Mouse (Mus musculus) neural tube, embryonic 11.5 days (tissue): ENCODE measurements around the gene Guca2b. TPM values are rescaled to one million over a fixed set of nuclear protein-coding genes. Genes with fewer than 3 reads are reported as not detected.
A peak's percentile ranks its signal among the peaks of the same experiment; 100 is the strongest.

Source experiments
- ATAC-seq: fragments of 200-750 bp; cut with Nextera tagmentation; 2 replicates; pipeline ENCODE4 v1.8.0; 2017; ENCODE audit warnings: moderate number of reproducible peaks, mild to moderate bottlenecking, moderate TSS enrichment, moderate library complexity; ENCODE audit not compliant: insufficient read depth, low FRiP score, low TSS enrichment
- DNase-seq: peaks from one replicate; pipeline ENCODE4 v3.0.0-alpha.2; 2015; ENCODE audit warnings: low spot score
- H3K27ac ChIP-seq: fragments of 300-500 bp; sonication (generic); 2 replicates; pipeline ENCODE4 v1.5.1; 2014; ENCODE audit warnings: low read depth, mild to moderate bottlenecking, low read length
- H3K27me3 ChIP-seq: fragments of 300-500 bp; sonication (generic); 2 replicates; pipeline ENCODE4 v1.6.1; 2014; ENCODE audit warnings: mild to moderate bottlenecking, low read length, mixed read lengths; ENCODE audit not compliant: control insufficient read depth, insufficient read depth
- H3K36me3 ChIP-seq: fragments of 300-500 bp; sonication (generic); 2 replicates; pipeline ENCODE4 v1.6.1; 2014; ENCODE audit warnings: mild to moderate bottlenecking, low read length, moderate library complexity, mixed read lengths; ENCODE audit not compliant: control insufficient read depth, insufficient read depth
- H3K4me1 ChIP-seq: fragments of 300-500 bp; sonication (generic); 2 replicates; pipeline ENCODE4 v1.6.1; 2014; ENCODE audit warnings: low read length, mixed read lengths; ENCODE audit not compliant: control insufficient read depth, insufficient read depth
- H3K4me2 ChIP-seq: fragments of 300-500 bp; sonication (generic); 2 replicates; pipeline ENCODE4 v1.6.1; 2014; ENCODE audit warnings: low read depth, mild to moderate bottlenecking, moderate library complexity
- H3K4me3 ChIP-seq: fragments of 300-500 bp; sonication (generic); 2 replicates; pipeline ENCODE4 v1.5.1; 2014; ENCODE audit warnings: low read depth, low read length
- H3K9ac ChIP-seq: fragments of 300-500 bp; sonication (generic); 2 replicates; pipeline ENCODE4 v1.6.1; 2014; ENCODE audit warnings: mild to moderate bottlenecking, low read length
- H3K9me3 ChIP-seq: fragments of 300-500 bp; sonication (generic); 2 replicates; pipeline ENCODE4 v1.6.1; 2016; ENCODE audit warnings: low read length; ENCODE audit not compliant: control insufficient read depth
- WGBS: fragments of 180-500 bp; shearing (Covaris S2); extraction: QIAGEN DNeasy Blood & Tissue Kit; methylation state at CpG from one replicate; pipeline ENCODE4 v1.1.7; 2014; 5-methylcytosine and 5-hydroxymethylcytosine counted together
- polyA plus RNA-seq: library from polyadenylated mRNA; unstranded; fragments of >200 nt; fragmentation: Nextera tagmentation; extraction: Ambion mirVana; gene quantifications from 2 replicates; pipeline ENCODE4 v1.2.1, GENCODE M21; 2014

Guca2b gene
- polyA plus RNA-seq, 1 experiment from 2014 or later: not detected

DNA sequence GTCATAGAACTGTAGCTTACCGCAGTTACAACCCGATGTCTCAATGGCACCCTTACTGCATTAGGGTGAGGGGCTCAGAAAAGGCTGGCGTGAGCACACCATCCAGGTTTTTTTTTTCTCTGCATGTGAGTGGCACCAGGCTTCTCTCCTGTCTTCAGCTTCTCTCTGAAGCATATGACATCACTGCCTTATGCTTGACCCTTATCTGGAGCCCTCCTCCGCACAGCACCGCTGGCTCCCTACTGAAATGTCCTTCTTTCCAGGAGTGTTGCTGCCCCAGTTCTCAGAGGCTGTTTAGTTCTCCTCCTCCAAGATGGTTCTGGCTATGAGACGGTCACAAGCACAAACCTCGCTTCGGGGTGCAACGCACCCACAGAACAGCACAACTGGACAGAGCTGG, 12.4 kb upstream of the Guca2b start:
- ATAC-seq: no peak
- 91% methylated on average over 9 of the region's 9 CpGs for WGBS
- no peak overlapping the region for H3K27ac ChIP-seq
- DNase-seq: no peak
- H3K4me2 ChIP-seq: no peak overlapping the region
- H3K36me3 ChIP-seq: no peaks in the 10 kb centered on the region
- H3K27me3 ChIP-seq: no peaks in the 10 kb centered on the region
- no peak overlapping the region for H3K9ac ChIP-seq
- H3K4me1 ChIP-seq: no peaks in the 10 kb centered on the region
- no peak overlapping the region for H3K4me3 ChIP-seq
- no peaks in the 10 kb centered on the region for H3K9me3 ChIP-seq

DNA sequence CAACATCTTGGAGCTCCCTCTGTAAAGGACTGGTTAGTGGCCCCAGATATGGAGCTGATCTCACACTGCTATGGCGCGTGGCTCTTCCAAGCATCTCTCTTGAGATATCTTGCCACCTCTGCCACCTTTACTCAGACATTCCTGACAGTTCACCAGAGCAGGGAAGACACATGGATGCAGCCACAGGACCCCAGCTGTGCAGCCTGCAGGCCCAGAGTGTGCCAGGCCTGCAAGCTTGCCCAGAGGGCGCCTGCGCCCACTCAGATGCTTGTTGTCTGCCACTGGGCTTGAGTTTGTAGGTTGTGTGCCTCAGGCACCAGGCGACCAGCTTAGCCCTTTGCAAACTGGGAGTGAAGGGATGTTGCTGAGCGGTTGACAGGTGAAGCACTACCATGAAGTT, 12.0 kb upstream of the Guca2b start:
- Histone ChIP-seq H3K9ac (no peak overlapping the region), H3K27me3 (no peaks in the 10 kb centered on the region), H3K4me2 (no peak overlapping the region), H3K4me1 (no peaks in the 10 kb centered on the region), H3K9me3 (no peaks in the 10 kb centered on the region), H3K4me3 (no peak overlapping the region), H3K36me3 (no peaks in the 10 kb centered on the region), H3K27ac (no peak overlapping the region)
- no peak for ATAC-seq
- whole genome bisulfite sequencing: 91% methylated on average over 6 of the region's 6 CpGs
- DNase-seq: no peak

DNA sequence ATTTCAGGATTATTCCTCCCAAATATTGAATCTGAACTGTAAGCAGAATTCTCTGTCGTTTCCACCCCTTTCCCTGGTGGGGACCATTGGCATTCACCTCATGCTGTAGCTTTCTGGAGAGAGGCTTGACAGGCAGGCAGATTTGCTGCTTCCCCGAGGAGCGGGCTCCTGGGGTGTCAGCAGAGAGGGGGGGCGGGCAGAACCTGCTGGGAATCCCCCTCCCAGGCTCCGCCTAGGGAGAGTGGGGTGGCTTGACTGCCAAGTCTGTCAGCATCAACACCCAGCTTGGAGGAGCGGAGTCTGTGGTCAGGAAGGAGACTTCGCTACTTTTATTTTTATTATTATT, 11.4 kb upstream of the Guca2b start:
- H3K4me3 ChIP-seq: no peak overlapping the region
- 54% methylated on average over 7 of the region's 7 CpGs for WGBS
- no peak for DNase-seq
- no peak for ATAC-seq
- H3K9me3 ChIP-seq: no peaks in the 10 kb centered on the region
- H3K36me3 ChIP-seq: no peaks in the 10 kb centered on the region
- no peak overlapping the region for H3K9ac ChIP-seq
- no peak overlapping the region for H3K27ac ChIP-seq
- no peaks in the 10 kb centered on the region for H3K4me1 ChIP-seq
- H3K4me2 ChIP-seq: no peak overlapping the region
- no peaks in the 10 kb centered on the region for H3K27me3 ChIP-seq

DNA sequence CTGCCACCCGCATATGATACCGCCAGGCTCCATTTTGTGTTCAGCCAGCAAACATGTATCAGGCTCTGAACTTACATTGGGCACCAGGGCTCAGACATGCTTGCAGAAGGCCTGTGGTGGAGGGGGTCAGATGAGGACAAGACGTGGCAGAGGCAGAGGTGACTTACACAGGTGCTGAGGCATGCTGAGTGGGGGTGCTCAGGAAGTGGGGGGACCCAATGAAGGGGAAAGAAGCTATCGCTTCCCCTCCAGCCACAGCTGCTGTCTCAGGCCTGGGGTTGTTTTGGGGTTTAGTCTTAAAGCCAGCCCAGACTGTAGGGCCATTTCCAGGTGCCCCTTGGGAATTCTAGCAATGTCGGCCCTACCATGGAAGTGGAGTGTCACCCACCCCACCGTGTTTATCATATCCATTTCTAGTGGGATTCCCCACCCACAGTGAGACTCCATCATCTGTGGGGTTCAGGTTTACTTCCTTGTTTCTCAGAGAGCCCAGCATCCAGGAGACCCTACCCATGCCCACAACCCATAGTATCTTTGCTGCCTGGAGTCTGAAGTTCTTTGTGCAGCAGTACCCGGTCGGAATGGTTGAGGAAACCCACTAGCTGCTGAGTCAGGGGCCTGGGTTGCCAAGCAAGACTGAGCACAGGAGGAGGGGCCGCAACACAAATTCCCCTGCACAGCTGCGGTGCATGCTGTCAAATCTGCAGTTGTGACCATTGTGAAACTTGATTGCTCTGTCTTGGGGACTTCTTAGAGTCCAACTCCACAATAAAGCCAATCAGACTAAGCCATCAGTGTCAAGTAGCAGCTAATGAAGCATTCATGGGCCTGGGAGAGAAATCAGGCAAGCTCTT, 10.8 kb upstream of the Guca2b start:
- Histone ChIP-seq H3K4me3 (no peak overlapping the region), H3K36me3 (no peaks in the 10 kb centered on the region), H3K4me2 (no peak overlapping the region), H3K27me3 (no peaks in the 10 kb centered on the region), H3K9me3 (no peaks in the 10 kb centered on the region), H3K9ac (no peak overlapping the region), H3K27ac (no peak overlapping the region), H3K4me1 (no peaks in the 10 kb centered on the region)
- whole genome bisulfite sequencing: 75% methylated on average over 10 of the region's 10 CpGs
- no peak for ATAC-seq
- DNase-seq: no peak

DNA sequence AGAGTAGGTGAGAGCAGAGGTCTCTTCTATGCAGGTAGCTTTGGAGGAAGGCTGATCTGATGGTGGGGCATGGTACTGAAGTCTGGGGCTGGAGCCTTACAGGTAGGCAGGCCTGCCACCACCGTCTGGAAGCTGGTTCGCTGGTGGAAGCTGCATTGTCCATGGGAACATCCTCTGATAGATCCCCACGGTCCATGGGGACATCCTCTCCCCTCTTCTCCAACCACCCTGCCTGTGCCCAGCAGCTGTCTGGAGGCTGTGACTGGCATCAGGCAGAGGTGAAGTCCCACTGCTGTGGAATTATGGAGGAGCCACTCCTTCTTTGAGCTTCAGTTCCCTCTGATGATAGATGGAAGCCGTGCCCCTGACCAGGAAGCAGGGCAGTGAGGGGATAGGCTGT, 9.8 kb upstream of the Guca2b start:
- Histone ChIP-seq H3K36me3 (no peaks in the 10 kb centered on the region), H3K4me1 (no peaks in the 10 kb centered on the region), H3K27me3 (no peaks in the 10 kb centered on the region), H3K27ac (no peak overlapping the region), H3K4me2 (no peak overlapping the region), H3K4me3 (no peak overlapping the region), H3K9me3 (no peaks in the 10 kb centered on the region), H3K9ac (no peak overlapping the region)
- 85% methylated on average over 4 of the region's 4 CpGs for whole genome bisulfite sequencing
- ATAC-seq: no peak
- no peak for DNase-seq

DNA sequence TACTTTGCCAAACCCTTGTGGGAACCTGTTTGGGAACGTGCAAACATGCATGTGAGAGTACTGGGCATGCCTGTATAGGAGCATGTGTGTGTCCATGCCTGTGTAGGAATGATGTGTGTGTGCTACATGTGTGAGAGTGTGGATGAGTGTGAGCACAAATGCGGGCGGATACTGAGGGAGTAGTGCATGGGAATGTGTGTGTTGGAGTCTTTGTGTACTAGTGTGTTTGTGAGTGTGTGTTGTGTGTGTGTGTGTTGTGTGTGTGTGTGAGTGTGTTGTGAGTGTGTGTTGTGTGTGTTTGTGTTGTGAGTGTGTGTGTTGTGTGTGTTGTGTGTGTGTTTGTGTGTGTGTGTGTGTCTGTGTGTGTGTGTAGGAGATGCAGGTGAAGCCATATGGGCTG, 9.4 kb upstream of the Guca2b start:
- ATAC-seq: no peak
- Histone ChIP-seq H3K36me3 (no peaks in the 10 kb centered on the region), H3K27me3 (no peaks in the 10 kb centered on the region), H3K9ac (no peak overlapping the region), H3K4me2 (no peak overlapping the region), H3K27ac (no peak overlapping the region), H3K4me3 (no peak overlapping the region), H3K9me3 (no peaks in the 10 kb centered on the region), H3K4me1 (no peaks in the 10 kb centered on the region)
- 89% methylated on average over 3 of the region's 3 CpGs for WGBS
- no peak for DNase-seq

DNA sequence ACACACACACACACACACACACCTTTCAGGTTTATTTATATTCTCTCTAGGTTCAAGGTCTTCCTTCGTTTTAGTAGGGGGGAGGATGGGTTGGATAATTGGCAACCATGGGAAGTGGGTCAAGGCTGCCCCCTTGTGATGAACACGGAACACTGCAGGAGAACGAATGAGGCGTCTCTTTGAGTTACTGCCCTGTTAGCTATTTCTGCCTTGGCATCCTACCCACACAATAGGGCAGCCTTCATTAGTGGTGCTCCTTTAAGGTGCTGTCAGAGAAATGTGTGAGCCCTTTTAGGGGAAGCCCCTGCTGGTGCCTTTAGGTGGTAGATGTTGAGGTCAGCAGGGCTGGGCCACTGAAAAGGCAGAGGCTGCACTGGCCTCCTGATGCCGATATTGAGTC, 8.7 kb upstream of the Guca2b start:
- H3K9ac ChIP-seq: no peak overlapping the region
- no peaks in the 10 kb centered on the region for H3K27me3 ChIP-seq
- no peaks in the 10 kb centered on the region for H3K9me3 ChIP-seq
- H3K4me3 ChIP-seq: no peak overlapping the region
- DNase-seq (peak; percentile 49), ATAC-seq (no peak)
- H3K4me2 ChIP-seq: no peak overlapping the region
- 20% methylated on average over 5 of the region's 5 CpGs for WGBS
- H3K27ac ChIP-seq: no peak overlapping the region
- no peaks in the 10 kb centered on the region for H3K36me3 ChIP-seq
- H3K4me1 ChIP-seq: no peaks in the 10 kb centered on the region

DNA sequence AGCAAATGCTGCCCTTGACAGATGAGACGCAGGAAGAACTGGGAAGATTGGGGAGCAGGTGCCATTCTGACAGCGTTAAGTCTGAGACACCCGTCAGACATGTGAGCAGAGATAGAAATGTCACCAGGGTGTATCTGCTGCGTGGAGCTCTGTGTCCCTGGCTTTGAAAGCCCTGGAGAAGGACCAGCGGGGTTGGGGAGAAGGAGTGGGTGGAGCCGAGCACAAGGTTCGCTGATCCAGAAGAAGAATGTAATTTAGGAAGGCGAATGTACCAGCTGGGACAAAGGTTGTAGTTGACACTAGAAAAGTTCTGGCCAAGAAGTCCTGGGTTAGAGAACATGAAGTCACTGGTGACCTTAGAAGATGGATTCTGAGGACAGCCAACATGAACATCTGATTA, 7.4 kb upstream of the Guca2b start:
- H3K4me2 ChIP-seq: no peak overlapping the region
- H3K27me3 ChIP-seq: no peaks in the 10 kb centered on the region
- H3K9ac ChIP-seq: no peak overlapping the region
- H3K9me3 ChIP-seq: no peaks in the 10 kb centered on the region
- ATAC-seq: no peak
- H3K4me1 ChIP-seq: no peaks in the 10 kb centered on the region
- H3K4me3 ChIP-seq: no peak overlapping the region
- 51% methylated on average over 8 of the region's 8 CpGs for WGBS
- no peak for DNase-seq
- H3K36me3 ChIP-seq: no peaks in the 10 kb centered on the region
- H3K27ac ChIP-seq: no peak overlapping the region

DNA sequence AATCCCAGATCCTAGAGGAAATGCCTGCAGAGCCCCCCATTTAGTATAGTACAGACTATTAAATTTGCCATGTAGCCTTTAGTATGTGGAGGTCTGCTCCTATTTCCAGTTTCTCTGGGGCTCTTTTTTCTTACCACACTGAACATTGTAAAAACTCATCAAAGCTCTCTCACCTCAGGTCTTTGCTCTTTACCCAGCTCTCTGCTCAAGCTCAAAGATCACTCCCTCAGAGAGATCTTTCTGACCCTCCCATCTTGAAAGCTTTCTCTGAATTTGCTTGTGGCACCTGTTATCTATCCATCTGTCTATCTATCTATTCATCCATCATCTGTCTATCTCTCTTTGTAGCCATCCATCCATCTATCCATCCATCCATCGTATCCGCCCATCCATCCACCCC, 6.4 kb upstream of the Guca2b start:
- ATAC-seq (no peak), DNase-seq (no peak)
- Histone ChIP-seq H3K27me3 (no peaks in the 10 kb centered on the region), H3K9ac (no peak overlapping the region), H3K4me3 (no peak overlapping the region), H3K27ac (no peak overlapping the region), H3K9me3 (no peaks in the 10 kb centered on the region), H3K36me3 (no peaks in the 10 kb centered on the region), H3K4me1 (no peaks in the 10 kb centered on the region), H3K4me2 (no peak overlapping the region)
- WGBS: 90% methylated on average over 2 of the region's 2 CpGs
